26 mouse cellular contexts compared by ENCODE assay signal in genomic region chr10:99406764-99407163, GRCm38 (mm10).
DNase-seq lines count a peak whose midpoint lies in the region; ATAC-seq and TF ChIP-seq lines count a peak whose summit lies in the region.
"Had no signal": no experiment of that assay in that cellular context is flagged by ENCODE, and none has a peak within 500 bp of the region (broad histone marks: within the 10 kb centered on the region; RNA-seq: fewer than 3 reads in every experiment).

No protein-coding gene starts in this region.

- DNase-seq in forebrain, embryonic 14.5 days (ENCODE audit: low spot score) = peak; percentile 59
- peak; percentile 32 to 54 for DNase-seq in layer of hippocampus, adult 2 months (ENCODE audit: low spot score in 2 of 2)
- no peak for DNase-seq in layer of hippocampus, postnatal 10 days (ENCODE audit: low spot score in 2 of 2)
- peak; percentile 44 for DNase-seq in layer of hippocampus, adult 9-10 months (ENCODE audit: low spot score)
- DNase-seq: adrenal gland, postnatal 10 days; adrenal gland, postnatal 36 days; B cell, adult 2 months; cerebellum, adult 11 months; cerebellum, adult 2 months; cerebellum, adult 9-11 months; cerebellum, postnatal 25 days; gastrocnemius, adult 2 months; gastrocnemius, postnatal 14 days; heart, adult 11 months had no signal

- H3K4me2 ChIP-seq in forebrain, embryonic 14.5 days (ENCODE audit: low read length) = no peak overlapping the region
- no peak overlapping the region for H3K4me2 ChIP-seq in forebrain, embryonic 12.5 days
- no peak overlapping the region for H3K4me2 ChIP-seq in forebrain, embryonic 16.5 days (ENCODE audit: low read length)
- H3K4me2 ChIP-seq in liver, embryonic 12.5 days = no peak overlapping the region
- H3K4me2 ChIP-seq in intestine, postnatal 0 days (replicated peaks; ENCODE audit: low read depth) = no peak overlapping the region
- H3K4me2 ChIP-seq: embryonic facial prominence, embryonic 12.5 days; embryonic facial prominence, embryonic 15.5 days; heart, embryonic 11.5 days; hindbrain, embryonic 12.5 days; hindbrain, embryonic 15.5 days had no signal

- no peak overlapping the region for H3K4me3 ChIP-seq in forebrain, embryonic 14.5 days (ENCODE audit: low read depth, low read length)
- H3K4me3 ChIP-seq in forebrain, embryonic 12.5 days (replicated peaks) = no peak overlapping the region
- no peak overlapping the region for H3K4me3 ChIP-seq in layer of hippocampus, adult 2 months
- H3K4me3 ChIP-seq in forebrain, embryonic 16.5 days (replicated peaks; ENCODE audit: low read length) = no peak overlapping the region
- H3K4me3 ChIP-seq in liver, embryonic 12.5 days = no peak overlapping the region
- H3K4me3 ChIP-seq in intestine, postnatal 0 days (ENCODE audit: low read depth, low read length) = no peak overlapping the region
- H3K4me3 ChIP-seq: embryonic facial prominence, embryonic 12.5 days; embryonic facial prominence, embryonic 15.5 days; gastrocnemius, adult 2 months; hindbrain, embryonic 12.5 days; hindbrain, embryonic 15.5 days had no signal

- H3K4me1 ChIP-seq in forebrain, embryonic 14.5 days (ENCODE audit: control insufficient read depth, insufficient read depth, low read length) = no peaks in the 10 kb centered on the region
- H3K4me1 ChIP-seq in forebrain, embryonic 12.5 days = no peaks in the 10 kb centered on the region
- H3K4me1 ChIP-seq in forebrain, embryonic 16.5 days (replicated peaks; ENCODE audit: control insufficient read depth, insufficient read depth, low read length) = no peaks in the 10 kb centered on the region
- H3K4me1 ChIP-seq in liver, embryonic 12.5 days = 0 out of 2 replicates have a peak, but pooled peaks cover 3% of the 10 kb centered on the region
- no peaks in the 10 kb centered on the region for H3K4me1 ChIP-seq in intestine, postnatal 0 days (replicated peaks; ENCODE audit: control insufficient read depth, insufficient read depth, low read length)
- H3K4me1 ChIP-seq: embryonic facial prominence, embryonic 12.5 days; embryonic facial prominence, embryonic 15.5 days; hindbrain, embryonic 12.5 days; hindbrain, embryonic 15.5 days had no signal

- no peaks in the 10 kb centered on the region for H3K27me3 ChIP-seq in forebrain, embryonic 14.5 days (replicated peaks; ENCODE audit: control insufficient read depth, insufficient read depth, low read length)
- H3K27me3 ChIP-seq in forebrain, embryonic 12.5 days = no peaks in the 10 kb centered on the region
- H3K27me3 ChIP-seq in forebrain, embryonic 16.5 days (replicated peaks; ENCODE audit: control insufficient read depth, insufficient read depth, low read length) = no peaks in the 10 kb centered on the region
- H3K27me3 ChIP-seq in liver, embryonic 12.5 days (replicated peaks) = no peaks in the 10 kb centered on the region
- H3K27me3 ChIP-seq in intestine, postnatal 0 days (replicated peaks; ENCODE audit: control insufficient read depth, insufficient read depth, low read length) = no peaks in the 10 kb centered on the region
- H3K27me3 ChIP-seq: CH12.LX; embryonic facial prominence, embryonic 12.5 days; embryonic facial prominence, embryonic 15.5 days; hindbrain, embryonic 12.5 days; hindbrain, embryonic 15.5 days; Patski had no signal

- peak; percentile 42; the same call in 1 of the 2 replicates for ATAC-seq in forebrain, embryonic 14.5 days
- no peak for ATAC-seq in forebrain, embryonic 12.5 days (ENCODE audit: low FRiP score)
- peak; percentile 81 for ATAC-seq in forebrain, embryonic 16.5 days
- ATAC-seq in liver, embryonic 12.5 days = no peak
- ATAC-seq in intestine, postnatal 0 days = no peak
- ATAC-seq: Patski had no signal

- no peak overlapping the region for H3K9ac ChIP-seq in forebrain, embryonic 14.5 days (ENCODE audit: low read length)
- no peak overlapping the region for H3K9ac ChIP-seq in forebrain, embryonic 12.5 days
- H3K9ac ChIP-seq in forebrain, embryonic 16.5 days (replicated peaks; ENCODE audit: low read depth, low read length) = no peak overlapping the region
- no peak overlapping the region for H3K9ac ChIP-seq in liver, embryonic 12.5 days
- no peak overlapping the region for H3K9ac ChIP-seq in intestine, postnatal 0 days (ENCODE audit: low read depth, low read length)
- H3K9ac ChIP-seq: embryonic facial prominence, embryonic 12.5 days; embryonic facial prominence, embryonic 15.5 days; hindbrain, embryonic 12.5 days; hindbrain, embryonic 15.5 days had no signal

- 81% methylated on average over 2 of the region's 2 CpGs for WGBS in forebrain, embryonic 14.5 days
- WGBS in forebrain, embryonic 12.5 days = 93% methylated on average over 2 of the region's 2 CpGs
- WGBS in forebrain, embryonic 16.5 days = 67% methylated on average over 2 of the region's 2 CpGs
- WGBS in liver, embryonic 12.5 days (ENCODE audit: insufficient replicate concordance) = 64% methylated on average over 2 of the region's 2 CpGs
- 87% methylated on average over 2 of the region's 2 CpGs for WGBS in intestine, postnatal 0 days

- no peak overlapping the region for H3K27ac ChIP-seq in forebrain, embryonic 14.5 days (ENCODE audit: low read depth, low read length)
- no peak overlapping the region for H3K27ac ChIP-seq in forebrain, embryonic 12.5 days
- H3K27ac ChIP-seq in layer of hippocampus, adult 2 months = no peak overlapping the region
- no peak overlapping the region for H3K27ac ChIP-seq in forebrain, embryonic 16.5 days (ENCODE audit: low read length)
- H3K27ac ChIP-seq in liver, embryonic 12.5 days = no peak overlapping the region
- H3K27ac ChIP-seq in intestine, postnatal 0 days (ENCODE audit: low read depth, low read length) = no peak overlapping the region
- H3K27ac ChIP-seq: embryonic facial prominence, embryonic 12.5 days; embryonic facial prominence, embryonic 15.5 days; gastrocnemius, adult 2 months; hindbrain, embryonic 12.5 days; hindbrain, embryonic 15.5 days had no signal

- TF ChIP-seq CTCF in layer of hippocampus, adult 2 months (conservative IDR thresholded peaks at IDR 0.05) = no peak
- no peak for TF ChIP-seq CTCF in intestine, postnatal 0 days (IDR thresholded peaks at IDR 0.05; ENCODE audit: low read depth)

- no peaks in the 10 kb centered on the region for H3K36me3 ChIP-seq in forebrain, embryonic 14.5 days (ENCODE audit: control insufficient read depth, insufficient read depth, low read length)
- no peaks in the 10 kb centered on the region for H3K36me3 ChIP-seq in forebrain, embryonic 12.5 days (replicated peaks)
- no peaks in the 10 kb centered on the region for H3K36me3 ChIP-seq in forebrain, embryonic 16.5 days (ENCODE audit: control insufficient read depth, insufficient read depth)
- H3K36me3 ChIP-seq in liver, embryonic 12.5 days = no peaks in the 10 kb centered on the region
- H3K36me3 ChIP-seq in intestine, postnatal 0 days (ENCODE audit: control insufficient read depth, insufficient read depth) = no peaks in the 10 kb centered on the region
- H3K36me3 ChIP-seq: embryonic facial prominence, embryonic 12.5 days; embryonic facial prominence, embryonic 15.5 days; G1E; hindbrain, embryonic 12.5 days; hindbrain, embryonic 15.5 days had no signal

- H3K9me3 ChIP-seq in forebrain, embryonic 14.5 days (replicated peaks; ENCODE audit: control insufficient read depth, low read length) = no peaks in the 10 kb centered on the region; the same call in 1 of the 2 replicates
- no peaks in the 10 kb centered on the region for H3K9me3 ChIP-seq in forebrain, embryonic 12.5 days
- H3K9me3 ChIP-seq in forebrain, embryonic 16.5 days (ENCODE audit: control insufficient read depth, low read length) = peaks cover 2% of the 10 kb centered on the region; the same call in 1 of the 2 replicates
- H3K9me3 ChIP-seq in liver, embryonic 12.5 days (replicated peaks) = no peaks in the 10 kb centered on the region
- H3K9me3 ChIP-seq in intestine, postnatal 0 days (ENCODE audit: control insufficient read depth) = no peaks in the 10 kb centered on the region
- H3K9me3 ChIP-seq: embryonic facial prominence, embryonic 12.5 days; embryonic facial prominence, embryonic 15.5 days; hindbrain, embryonic 12.5 days; hindbrain, embryonic 15.5 days had no signal

Comparison
In these comparisons a context has a peak if more than half of its experiments do, and no peak if none do; other contexts are left out.
1. ATAC-seq: peak in forebrain, embryonic 14.5 days (single experiment) and forebrain, embryonic 16.5 days (single experiment); none in forebrain, embryonic 12.5 days (single experiment), liver, embryonic 12.5 days (single experiment) and intestine, postnatal 0 days (single experiment).
2. DNase-seq: peak in forebrain, embryonic 14.5 days (single experiment), layer of hippocampus, adult 2 months (2 of 2) and layer of hippocampus, adult 9-10 months (single experiment); none in layer of hippocampus, postnatal 10 days (0 of 2).